Mouse (Mus musculus) ES-E14 (cell line): ENCODE results near the gene B3galnt2. TPM values are rescaled to one million over a fixed set of nuclear protein-coding genes. Genes with fewer than 3 reads are reported as not detected.
"Not testable (repeated sequence)": the region's sequence is repeated elsewhere in the genome, so short reads cannot be mapped to it uniquely, and the experiment has no call there.

Experiments
- DNase-seq: peaks from one replicate; pipeline ENCODE4 v3.0.0-alpha.2; 2013; ENCODE audit warnings: low read depth, low spot score
- H3K27ac ChIP-seq: 2 replicates; pipeline ENCODE4 v1.5.1; 2012; ENCODE audit warnings: low read depth, mild to moderate bottlenecking, low read length, moderate library complexity, mixed read lengths; ENCODE audit not compliant: poor library complexity, insufficient read depth, severe bottlenecking
- H3K36me3 ChIP-seq: 2 replicates; pipeline ENCODE4 v1.6.1; 2012; ENCODE audit warnings: mild to moderate bottlenecking, low read length, moderate library complexity, mixed read lengths; ENCODE audit not compliant: control insufficient read depth, poor library complexity, insufficient read depth, severe bottlenecking
- H3K4me1 ChIP-seq, 2 experiments: fragments of 150-350 bp in 1 of 2; sonication (generic) in 1 of 2; 2 replicates each; pipeline ENCODE4 v1.6.1; 2012; ENCODE audit warnings: low read length in 2 of 2, mild to moderate bottlenecking in 1 of 2, mixed read lengths in 1 of 2; ENCODE audit not compliant: control insufficient read depth in 2 of 2, insufficient read depth in 2 of 2, poor library complexity in 1 of 2
- H3K4me3 ChIP-seq, 2 experiments: fragments of 150-350 bp in 1 of 2; sonication (generic) in 1 of 2; 2 replicates each; pipeline ENCODE4 v1.5.1; 2012; ENCODE audit warnings: low read length in 2 of 2, low read depth in 1 of 2, mild to moderate bottlenecking in 1 of 2, mixed read lengths in 1 of 2; ENCODE audit not compliant: insufficient read depth in 1 of 2, poor library complexity in 1 of 2, severe bottlenecking in 1 of 2
- H3K9ac ChIP-seq: 2 replicates; pipeline ENCODE4 v1.6.1; 2012; ENCODE audit warnings: low read depth, mild to moderate bottlenecking, low read length, mixed read lengths; ENCODE audit not compliant: poor library complexity, insufficient read depth, severe bottlenecking
- H3K9me3 ChIP-seq: fragments of 150-350 bp; sonication (generic); 2 replicates; pipeline ENCODE4 v1.6.1; 2012; ENCODE audit warnings: low read depth, mild to moderate bottlenecking, low read length; ENCODE audit not compliant: control insufficient read depth, insufficient read depth
- CHD2 ChIP-seq: IDR thresholded peaks from 2 replicates; pipeline ENCODE4 v1.6.1; 2014; ENCODE audit warnings: mild to moderate bottlenecking, low read depth, low read length, inconsistent platforms
- HCFC1 ChIP-seq: IDR thresholded peaks from 2 replicates; pipeline ENCODE4 v1.6.1; 2012; ENCODE audit warnings: low read length, inconsistent platforms, borderline replicate concordance; ENCODE audit not compliant: insufficient read depth
- MAFK ChIP-seq: IDR thresholded peaks from 2 replicates; pipeline ENCODE4 v1.6.1; 2014; ENCODE audit warnings: mild to moderate bottlenecking, low read depth, low read length, inconsistent platforms; ENCODE audit not compliant: insufficient read depth
- ZC3H11A ChIP-seq: IDR thresholded peaks from 2 replicates; pipeline ENCODE4 v1.6.1; 2012; ENCODE audit warnings: low read depth, mild to moderate bottlenecking, inconsistent platforms, low read length, borderline replicate concordance
- ZNF384 ChIP-seq: IDR thresholded peaks from 2 replicates; pipeline ENCODE4 v1.6.1; 2012; ENCODE audit warnings: low read depth, low read length, inconsistent platforms
- in situ Hi-C, 2 experiments: fragments of 600-800 bp; cut with MboI; formaldehyde crosslinking; loops; one replicate each; pipeline ENCODE4 v1.15.1; 2025; ENCODE audit warnings: low sequenced_read_pairs in 2 of 2, inconsistent platforms in 1 of 2; ENCODE audit not compliant: unreplicated experiment in 2 of 2
- total RNA-seq: library from RNA; depleted of rRNA; stranded (reverse); fragments of 300-350 nt; gene quantifications from 2 replicates; pipeline ENCODE4 v1.2.3, GENCODE M21; 2012

The B3galnt2 gene
- total RNA-seq, 1 experiment = 46.3 TPM

GRCm38 (mm10) chr13:14018852-14019251, 64.6 kb downstream of the B3galnt2 start:
- peaks cover 10% of the 10 kb centered on the region for H3K36me3 ChIP-seq
- TF ChIP-seq ZC3H11A (no peak), MAFK (no peak), ZNF384 (no peak), CHD2 (no peak)
- in situ Hi-C loops = no loop called here

GRCm38 (mm10) chr13:14021417-14021816, 67.1 kb downstream of the B3galnt2 start:
- H3K9me3 ChIP-seq, DNase-seq, H3K4me1 ChIP-seq, H3K4me3 ChIP-seq, H3K27ac ChIP-seq, H3K9ac ChIP-seq, in situ Hi-C loops: not testable (repeated sequence)
- peaks cover 11% of the 10 kb centered on the region for H3K36me3 ChIP-seq

More at GRCm38 (mm10) chr13:14018852-14019251, 64.6 kb downstream of the B3galnt2 start:
- no peak overlapping the region for H3K27ac ChIP-seq
- H3K4me1 ChIP-seq = no peaks in the 10 kb centered on the region
- DNase-seq = no peak
- H3K4me3 ChIP-seq = no peak overlapping the region
- H3K9me3 ChIP-seq = no peaks in the 10 kb centered on the region
- no peak overlapping the region for H3K9ac ChIP-seq

- TF ChIP-seq MAFK (no peak), ZNF384 (no peak), CHD2 (no peak), ZC3H11A (no peak), HCFC1 (no peak)
- no peak overlapping the region for H3K27ac ChIP-seq
- in situ Hi-C loops = no loop called here
- no peaks in the 10 kb centered on the region for H3K4me1 ChIP-seq
- H3K9ac ChIP-seq = no peak overlapping the region
- DNase-seq = no peak
- peaks cover 6% of the 10 kb centered on the region for H3K36me3 ChIP-seq
- no peaks in the 10 kb centered on the region for H3K9me3 ChIP-seq
- no peak overlapping the region for H3K4me3 ChIP-seq
Observed at GRCm38 (mm10) chr13:14025554-14025953, 71.3 kb downstream of the B3galnt2 start.

- H3K9me3 ChIP-seq = no peaks in the 10 kb centered on the region
- TF ChIP-seq CHD2 (no peak), ZNF384 (no peak), HCFC1 (no peak), MAFK (no peak), ZC3H11A (no peak)
- H3K36me3 ChIP-seq = peaks cover 6% of the 10 kb centered on the region
- H3K27ac ChIP-seq = no peak overlapping the region
- H3K9ac ChIP-seq = no peak overlapping the region
- H3K4me1 ChIP-seq = no peaks in the 10 kb centered on the region
- DNase-seq = no peak
- no peak overlapping the region for H3K4me3 ChIP-seq
- in situ Hi-C loops = no loop called here
Observed at GRCm38 (mm10) chr13:14026154-14026820, 72.0 kb downstream of the B3galnt2 start.
